Mouse (Mus musculus): ENCODE measurements around the gene F11.

DNA sequence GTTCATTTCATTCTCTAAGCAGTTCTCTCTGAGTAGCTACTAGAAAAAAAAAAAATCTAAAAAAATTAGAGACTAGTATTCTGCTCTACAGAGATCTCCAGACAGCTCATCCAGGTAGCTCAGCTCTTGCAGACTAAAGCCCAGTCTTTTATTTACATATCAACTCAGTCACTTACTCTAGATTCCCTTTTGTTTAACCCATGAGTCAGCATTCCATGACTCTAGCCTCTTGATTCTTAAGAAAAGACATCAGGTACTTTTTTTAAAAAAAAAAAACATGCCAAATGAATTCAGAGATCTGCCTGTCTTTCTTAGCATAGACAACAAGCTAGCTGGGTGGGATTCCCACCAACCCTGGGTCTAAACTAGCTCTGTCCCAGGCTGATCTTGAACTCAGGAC is 6.7 kb upstream of the F11 start:
- TF ChIP-seq CTCF (IDR thresholded peaks at IDR 0.05; ENCODE audit: low read depth, low read length) (no peak), GATA1 (IDR thresholded peaks at IDR 0.05; ENCODE audit: borderline replicate concordance, low read length) (no peak), TAL1 (conservative IDR thresholded peaks at IDR 0.05; ENCODE audit: low read depth, low read length) (no peak), GATA2 (IDR thresholded peaks at IDR 0.05; ENCODE audit: borderline replicate concordance, low read depth, low read length) (no peak)
